Mouse (Mus musculus) small intestine, adult 2 months (tissue): ENCODE data around the gene Lbx1.

Experiments used
- CTCF ChIP-seq: fragments of 200-500 bp; IDR thresholded peaks from 2 replicates; pipeline ENCODE4 v1.5.1; 2012; ENCODE audit warnings: low read depth, mild to moderate bottlenecking, control low read depth, inconsistent platforms, low read length, moderate library complexity, mixed read lengths; ENCODE audit not compliant: insufficient replicate concordance, insufficient read length; ENCODE audit errors: extremely low read depth
- POLR2A ChIP-seq: fragments of 200-500 bp; IDR thresholded peaks from 2 replicates; pipeline ENCODE4 v1.6.1; 2012; ENCODE audit warnings: low read depth, mild to moderate bottlenecking, control low read depth, inconsistent platforms, low read length, moderate library complexity

DNA sequence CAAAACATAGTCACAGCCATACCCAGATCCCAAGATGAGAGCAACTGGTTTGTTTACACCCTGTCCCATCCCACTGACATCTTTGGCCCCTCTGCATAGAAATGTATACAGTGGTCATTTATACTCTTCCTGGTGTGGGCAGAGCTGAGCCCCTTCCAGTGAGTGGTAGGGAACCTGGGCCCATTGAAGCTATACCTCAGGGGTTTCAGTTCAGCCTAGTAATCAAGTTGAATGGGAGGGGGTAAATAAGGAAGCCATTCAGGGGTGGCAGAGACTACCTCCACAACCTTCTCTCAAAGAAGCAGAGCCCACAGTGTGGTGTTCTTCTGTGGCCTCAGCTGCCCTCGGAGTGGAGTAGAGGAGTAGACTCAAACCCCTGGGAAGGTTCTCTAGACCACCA lies 7.9 kb downstream of the Lbx1 start:
- TF ChIP-seq CTCF: no peak
- TF ChIP-seq POLR2A: no peak
